Mouse (Mus musculus) left cerebral cortex, postnatal 14 days (tissue): Measurements from ENCODE around the gene Wap. TPM values are rescaled to one million over a fixed set of nuclear protein-coding genes. Genes with fewer than 3 reads are reported as not detected.

ENCODE experiments used
- DNase-seq, 2 experiments: peaks; one replicate each; pipeline ENCODE4 v3.0.0; 2021 to 2022; ENCODE audit warnings: low spot score in 2 of 2, mixed read lengths in 1 of 2
- intact Hi-C: fragments of 180-260 bp; cut with DNase I; formaldehyde crosslinking; loops from one replicate; pipeline ENCODE4 v1.15.1; 2025
- total RNA-seq, 2 experiments: library from RNA; stranded (reverse); gene quantifications; 2 replicates each; pipeline ENCODE4 v1.2.3; 2021

Wap gene
- total RNA-seq, 2 experiments from 2014 or later: not detected

- no peak for DNase-seq
- intact Hi-C loops: no loop called here
Measured at GRCm38 (mm10) chr11:6600284-6600944, 38.0 kb downstream of the Wap start.

DNA sequence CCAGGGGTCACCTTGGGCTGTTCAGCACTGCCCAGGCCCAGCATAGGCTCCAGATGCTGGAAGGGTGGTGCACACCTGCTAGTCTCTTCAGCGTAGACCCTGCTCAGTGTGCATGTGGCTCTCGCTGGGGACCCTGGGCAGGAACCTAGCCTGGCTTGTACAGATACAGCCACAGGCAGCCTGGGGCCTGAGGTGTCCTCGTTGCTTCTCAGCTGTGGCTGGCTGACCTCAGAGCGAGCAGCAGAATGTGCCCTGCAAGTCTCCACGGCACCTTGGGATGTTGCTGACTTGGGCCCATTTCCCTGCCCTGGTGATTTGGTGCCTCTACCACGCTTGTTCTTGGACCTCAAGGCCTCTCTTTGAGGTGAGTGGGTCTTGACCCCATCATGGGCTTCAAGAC is 38.6 kb downstream of the Wap start:
- DNase-seq: no peak
- intact Hi-C loops: no loop called here

DNA sequence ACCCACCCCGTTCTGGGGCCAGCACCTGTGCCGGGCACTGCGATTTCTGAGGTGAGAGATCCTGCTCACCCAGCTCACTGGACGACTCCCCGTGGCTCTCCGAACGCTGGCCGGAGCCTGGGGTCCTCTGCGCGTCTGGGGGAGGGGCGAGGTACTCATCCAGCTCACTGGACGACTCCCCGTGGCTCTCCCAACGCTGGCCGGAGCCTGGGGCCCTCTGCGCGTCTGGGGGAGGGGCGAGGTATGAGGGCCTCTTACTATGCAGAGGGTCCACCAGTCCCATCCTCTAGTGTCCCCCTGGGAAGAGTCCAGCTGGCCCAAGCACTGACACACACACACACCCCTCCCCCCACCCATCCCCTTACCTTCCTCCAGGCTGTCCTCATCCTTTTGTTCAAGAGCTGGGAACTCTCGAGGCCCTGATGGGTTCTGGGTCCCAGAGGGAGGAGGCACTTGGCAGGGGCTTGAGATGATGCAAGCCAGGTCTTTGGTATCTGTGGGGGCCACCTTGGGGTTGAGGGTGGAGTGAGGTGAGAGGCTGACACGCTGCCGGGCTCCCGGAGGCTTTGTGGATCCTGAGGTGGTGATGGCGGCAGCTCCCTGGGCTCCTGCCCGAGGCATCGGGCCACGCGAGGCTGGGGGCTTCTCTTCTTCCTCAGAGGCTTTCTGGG is 39.3 kb downstream of the Wap start:
- DNase-seq: no peak
- intact Hi-C loops: no loop called here

- intact Hi-C loops: no loop called here
Measured at GRCm38 (mm10) chr11:6598191-6598889, 40.1 kb downstream of the Wap start.

DNA sequence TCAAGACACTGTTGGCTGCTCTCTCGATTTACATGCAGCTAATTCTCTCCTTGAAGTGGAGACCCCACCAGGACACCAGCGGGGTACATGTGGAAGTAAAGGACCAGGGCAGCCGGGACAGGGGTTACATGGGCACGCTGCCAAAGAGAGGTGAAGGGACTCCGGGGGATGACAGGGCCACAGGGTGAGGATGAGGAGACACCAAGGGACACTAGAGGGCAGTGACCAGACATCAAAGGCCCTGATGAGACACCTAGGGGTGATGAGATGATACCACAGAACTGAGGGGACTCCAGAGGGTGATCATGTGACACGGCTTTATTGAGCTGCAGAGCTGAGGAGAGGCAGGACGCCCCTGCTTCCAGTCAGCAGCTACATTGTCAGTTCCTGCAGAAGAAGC is 40.9 kb downstream of the Wap start:
- intact Hi-C loops: no loop called here
- no peak for DNase-seq

More at GRCm38 (mm10) chr11:6598191-6598889, 40.1 kb downstream of the Wap start:
- no peak for DNase-seq

DNA sequence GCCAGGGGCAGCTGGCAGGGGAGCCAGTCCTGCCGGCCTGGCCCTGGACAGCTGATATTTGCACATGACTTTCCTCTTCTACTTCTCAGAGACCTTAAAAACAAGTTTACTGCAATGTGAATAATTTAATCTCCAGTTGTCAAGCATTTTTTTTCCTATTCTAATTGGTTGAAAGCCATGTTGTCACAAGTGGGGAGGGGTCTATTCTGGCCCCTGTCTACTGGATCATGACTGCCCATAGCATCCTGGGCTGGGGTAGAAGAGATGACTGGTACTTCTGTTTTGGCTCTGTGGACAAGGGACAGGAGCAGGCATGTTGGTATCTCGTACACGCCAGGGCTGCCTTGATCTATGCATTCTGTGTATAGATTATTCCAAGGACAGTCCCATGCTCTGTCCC is 41.8 kb downstream of the Wap start:
- intact Hi-C loops: no loop called here
- no peak for DNase-seq

- no peak for DNase-seq
- intact Hi-C loops: no loop called here
Measured at GRCm38 (mm10) chr11:6596205-6596604, 42.2 kb downstream of the Wap start.

- no peak for DNase-seq
- intact Hi-C loops: no loop called here
Measured at GRCm38 (mm10) chr11:6595339-6595738, 43.1 kb downstream of the Wap start.

GRCm38 (mm10) chr11:6594845-6595244 is 43.6 kb downstream of the Wap start:
- intact Hi-C loops: no loop called here

DNA sequence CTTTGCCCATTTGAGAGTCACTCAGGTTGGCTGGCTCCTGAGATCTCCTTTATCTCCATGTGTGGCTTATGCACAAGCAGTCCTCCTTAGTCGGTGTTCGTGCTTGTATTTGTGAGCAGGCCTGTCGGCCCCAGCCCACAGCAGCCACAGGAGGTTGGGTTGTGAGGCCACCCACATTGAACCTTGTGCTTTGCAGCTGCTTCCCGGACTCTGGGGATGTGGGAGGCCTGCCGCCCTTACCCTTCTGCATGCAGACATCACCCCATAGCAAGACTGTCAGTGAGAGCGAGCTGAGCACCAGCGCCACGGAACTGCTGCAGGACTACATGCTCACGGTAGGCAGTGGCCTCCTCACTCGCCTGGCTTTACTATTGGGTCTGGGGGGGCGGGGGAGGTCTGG is 45.0 kb downstream of the Wap start:
- intact Hi-C loops: no loop called here
- DNase-seq: no peak

More at GRCm38 (mm10) chr11:6594845-6595244, 43.6 kb downstream of the Wap start:
- no peak for DNase-seq

GRCm38 (mm10) chr11:6590933-6591675 is 47.3 kb downstream of the Wap start:
- DNase-seq: no peak
- intact Hi-C loops: no loop called here

DNA sequence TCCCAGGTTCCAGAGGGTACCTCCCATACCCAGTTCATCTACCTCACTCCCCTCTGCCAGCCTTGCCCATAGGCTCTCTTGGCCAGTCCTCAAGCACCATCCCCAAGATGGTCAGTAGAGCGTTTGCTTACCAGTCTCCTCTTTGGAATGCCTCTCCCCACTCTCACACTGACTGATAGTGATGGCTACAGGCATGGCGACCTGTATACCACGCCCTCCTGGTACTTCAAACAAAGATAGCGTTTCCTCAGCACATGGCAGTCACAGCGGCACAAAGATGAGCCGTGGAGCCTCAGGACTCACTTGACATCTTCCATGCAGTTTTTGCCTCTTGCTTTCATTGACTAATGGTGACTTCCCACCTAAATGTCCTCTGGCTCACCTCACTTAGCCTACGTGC is 48.6 kb downstream of the Wap start:
- intact Hi-C loops: no loop called here
- no peak for DNase-seq

DNA sequence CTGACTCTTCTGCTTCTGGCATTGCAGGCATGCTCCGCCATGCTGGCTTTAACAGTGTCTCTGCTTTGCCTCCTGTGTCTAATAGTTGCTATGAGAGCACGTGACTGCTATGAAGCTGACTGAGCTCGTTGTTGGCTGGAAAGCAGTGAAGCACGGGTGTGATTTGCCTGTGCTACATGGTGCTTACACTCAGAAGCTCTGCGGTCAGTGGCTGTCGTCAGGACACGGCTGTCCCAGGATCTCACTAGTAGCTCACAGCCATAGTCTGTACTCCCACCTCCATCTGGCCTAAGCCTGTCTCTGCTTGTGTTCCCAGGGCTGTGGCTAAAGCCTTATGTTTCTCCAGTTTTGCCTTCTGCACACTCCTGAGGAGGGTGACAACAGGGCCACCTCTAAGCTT is 50.1 kb downstream of the Wap start:
- DNase-seq: no peak
- intact Hi-C loops: no loop called here

- DNase-seq: no peak
- intact Hi-C loops: no loop called here
Measured at GRCm38 (mm10) chr11:6587249-6587940, 51.0 kb downstream of the Wap start.

- intact Hi-C loops: no loop called here
- DNase-seq: no peak
Measured at GRCm38 (mm10) chr11:6586660-6587059, 51.8 kb downstream of the Wap start.

DNA sequence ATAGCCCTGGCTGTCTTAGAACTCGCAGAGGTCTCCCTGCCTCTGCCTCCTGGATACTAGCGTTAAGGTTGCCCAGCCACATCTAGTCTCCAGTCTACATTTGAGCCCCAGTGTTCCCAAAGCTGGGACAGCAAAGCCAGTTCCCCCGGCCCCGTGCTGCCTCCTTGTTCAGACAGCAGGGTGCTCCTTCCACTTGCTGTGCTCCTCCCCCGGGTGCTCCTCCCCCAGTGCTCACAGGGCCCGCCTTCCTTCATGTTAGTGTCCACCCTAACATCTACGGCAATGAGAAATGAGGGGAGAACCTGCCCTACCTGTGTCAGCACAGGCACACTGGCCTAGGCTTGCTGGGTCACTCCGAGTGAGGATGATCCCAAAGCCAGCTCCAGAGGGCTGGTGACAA is 52.7 kb downstream of the Wap start:
- intact Hi-C loops: no loop called here
- no peak for DNase-seq
